Mouse (Mus musculus) heart, postnatal 4 days (tissue): Measurements from ENCODE around the gene Proser1. TPM values are rescaled to one million over a fixed set of nuclear protein-coding genes. Genes with fewer than 3 reads are reported as not detected.

Experiments
- DNase-seq: peaks from one replicate; pipeline ENCODE4 v3.0.0; 2021
- total RNA-seq, 2 experiments: library from RNA; stranded (reverse); gene quantifications; 2 replicates each; pipeline ENCODE4 v1.2.3; 2021

The Proser1 gene
- 10 to 100 TPM; 15.5 to 16.7 TPM for total RNA-seq

DNA sequence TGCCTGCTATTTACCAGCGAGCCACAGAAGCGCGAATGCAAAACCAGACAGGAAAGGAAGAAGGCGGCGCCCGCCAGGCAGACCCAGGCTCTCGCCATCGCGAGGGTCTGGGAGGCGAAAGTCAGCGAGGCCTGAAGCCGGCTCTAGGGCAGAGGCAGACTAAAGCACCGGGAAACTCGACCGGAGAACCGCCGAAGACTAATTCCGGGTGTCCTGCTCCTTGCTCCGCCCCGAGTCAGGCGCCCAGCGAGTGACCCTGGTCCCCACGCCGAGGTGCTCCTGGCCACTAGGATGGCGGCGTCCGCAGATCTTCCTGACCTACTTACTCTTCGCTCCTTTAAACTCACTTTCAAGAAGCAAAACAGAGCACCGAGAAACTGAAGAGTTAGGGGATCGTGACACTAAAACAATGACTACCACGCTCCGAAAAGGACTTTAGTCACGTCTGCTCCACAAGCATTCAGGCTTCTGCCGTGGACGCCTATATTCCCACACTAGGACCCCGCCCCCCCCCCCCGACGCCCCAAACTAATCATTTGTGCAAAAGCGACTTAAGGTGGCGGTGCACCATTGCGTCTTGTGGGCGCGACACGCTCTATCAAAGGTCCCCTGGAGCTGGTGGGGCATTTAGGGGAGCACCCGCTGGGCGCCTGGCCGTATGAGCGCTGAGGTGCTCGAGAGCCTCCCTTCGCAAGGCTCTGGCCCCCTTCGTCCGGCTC is at the start of gene Proser1, which contains the start of gene Nhlrc3:
TSS of gene Proser1 (plus strand) at position 621 of the 719 bp plus-strand sequence.
TSS of gene Nhlrc3 (minus strand) at position 287 of the 719 bp plus-strand sequence.
- peak; percentile 95 for DNase-seq

DNA sequence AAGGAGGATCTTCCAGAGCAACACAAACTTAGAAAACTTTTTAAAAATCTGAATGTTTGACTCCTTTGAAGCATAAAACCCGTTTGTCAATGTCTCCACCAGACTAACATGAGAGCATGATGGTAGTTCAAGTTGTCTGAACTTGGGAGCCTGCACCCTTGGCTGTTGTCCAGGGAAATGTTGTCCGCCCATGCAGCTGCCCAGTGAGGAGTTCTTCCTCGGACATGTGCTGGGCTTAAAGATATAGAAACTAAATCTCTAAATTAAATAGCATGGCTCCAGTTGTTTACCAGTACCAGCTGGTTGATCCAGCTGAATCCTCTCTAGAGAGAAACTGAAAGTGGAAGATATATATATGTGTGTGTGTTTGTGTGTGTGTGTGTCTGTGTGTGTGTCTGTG is 49.5 kb upstream of the Proser1 start:
- DNase-seq = peak; percentile 11

DNA sequence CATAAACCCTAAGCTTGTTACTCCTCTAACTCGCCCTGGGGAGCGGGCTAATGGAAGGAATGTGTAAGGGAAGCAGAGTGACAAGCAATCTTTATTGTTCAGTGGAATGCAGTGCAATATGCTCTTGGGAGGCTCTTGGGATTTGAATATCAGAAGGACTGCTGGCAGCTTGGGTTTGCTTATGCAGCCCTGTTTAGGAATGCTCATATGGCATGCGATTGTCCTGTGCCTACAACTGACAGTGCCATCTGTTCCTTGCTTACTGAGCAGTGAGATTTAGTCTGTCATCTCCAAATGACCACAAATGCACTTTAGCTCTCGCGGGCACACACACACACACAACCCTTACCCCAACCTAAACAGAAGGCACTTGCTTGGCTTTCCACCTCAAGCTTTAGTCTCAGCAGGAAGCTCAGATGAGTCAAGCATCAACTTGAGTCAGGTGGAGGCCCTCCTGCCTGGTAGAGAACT is 47.4 kb upstream of the Proser1 start:
- DNase-seq = no peak

DNA sequence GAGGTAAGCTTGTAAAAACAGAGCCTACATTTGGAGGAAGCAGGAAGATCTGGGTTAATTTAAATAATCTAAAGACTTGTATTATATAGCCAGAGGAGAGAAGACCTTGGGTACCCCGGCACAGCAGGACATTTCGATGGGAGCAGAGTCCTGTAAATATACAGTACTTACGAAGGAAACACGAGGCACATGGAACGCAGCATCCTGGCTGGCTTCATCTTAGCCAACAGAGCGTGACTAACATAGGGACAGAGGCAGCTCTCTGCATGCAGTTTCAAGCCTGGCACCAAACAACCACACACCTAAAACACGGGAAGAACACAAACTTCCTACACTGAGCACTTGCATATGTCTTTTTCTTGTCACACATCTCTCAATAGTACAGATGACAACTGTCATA is 45.8 kb upstream of the Proser1 start:
- no peak for DNase-seq

DNA sequence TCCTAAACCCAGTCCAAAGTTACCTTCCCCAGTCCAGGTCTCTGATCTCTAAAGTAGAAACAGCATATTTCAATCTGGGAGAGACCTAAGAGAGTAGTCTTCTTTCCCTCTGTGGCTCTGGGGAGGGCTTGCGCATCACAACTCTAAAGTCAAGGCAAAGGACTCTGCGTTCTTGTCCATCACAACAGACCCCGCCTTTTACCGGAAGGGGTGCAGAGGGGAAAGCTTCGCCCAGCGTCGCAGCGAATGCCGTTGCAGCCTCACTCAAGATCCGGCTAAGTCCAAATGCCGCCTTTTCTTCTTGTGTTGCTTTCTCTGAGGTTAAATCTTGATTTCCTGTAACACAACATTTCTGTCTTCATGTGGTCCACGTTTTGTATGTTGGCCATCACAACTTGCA is 41.8 kb upstream of the Proser1 start:
- DNase-seq = no peak

DNA sequence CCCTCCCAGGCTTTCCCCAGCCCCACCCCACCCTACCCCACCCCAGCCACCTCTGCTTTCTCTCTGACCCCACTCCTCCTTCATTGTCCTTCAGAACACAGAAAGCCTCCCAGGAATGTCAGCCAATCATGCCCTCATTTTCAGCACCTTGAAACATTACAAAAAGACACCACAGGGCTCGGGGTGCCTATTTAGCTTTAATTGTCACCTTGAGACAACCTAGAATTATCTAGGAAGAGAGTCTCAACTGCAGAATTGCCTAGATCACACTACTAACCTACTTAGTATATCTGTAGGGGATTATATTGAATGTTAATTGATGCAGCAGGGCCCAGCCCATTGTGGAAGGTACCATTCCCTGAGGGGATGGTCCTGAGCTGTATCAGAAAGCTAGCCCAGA is 40.8 kb upstream of the Proser1 start:
- no peak for DNase-seq

DNA sequence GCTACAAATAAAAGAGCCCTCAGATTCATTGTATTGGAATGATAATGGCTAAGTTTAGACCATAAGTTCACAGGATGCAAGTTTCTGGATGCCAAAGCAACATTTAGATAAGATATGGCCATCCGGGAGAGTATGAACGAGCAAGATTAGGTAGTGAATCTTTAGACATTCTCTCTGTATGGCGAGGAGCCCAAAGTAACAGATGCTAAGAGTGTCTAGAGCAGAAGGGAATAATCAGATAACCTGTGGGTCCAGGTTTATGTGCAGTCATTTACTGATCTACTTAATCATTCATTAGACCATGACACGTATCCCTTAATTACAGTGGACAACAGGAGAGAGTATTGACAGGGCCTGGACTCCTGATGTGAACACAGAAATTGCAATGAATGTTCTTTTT is 39.9 kb upstream of the Proser1 start:
- DNase-seq = no peak

DNA sequence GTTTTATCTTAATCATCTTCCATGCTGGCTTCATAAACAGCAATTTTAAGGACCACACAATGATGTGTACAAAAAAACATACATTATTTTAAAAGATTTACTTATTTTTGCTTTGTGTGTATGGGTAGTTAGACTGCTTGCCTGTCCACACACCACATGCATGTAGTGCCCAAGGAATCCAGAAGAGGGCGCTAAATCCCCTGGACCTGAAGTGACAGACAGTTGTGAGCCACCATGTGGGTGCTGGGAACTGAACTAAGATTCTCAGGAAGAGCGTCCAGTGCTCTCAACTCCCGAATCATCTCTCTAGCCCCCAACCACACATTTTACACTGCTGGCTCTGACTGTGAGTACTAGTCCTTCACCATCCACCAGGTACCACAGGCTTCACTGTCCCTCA is 28.9 kb upstream of the Proser1 start:
- no peak for DNase-seq

DNA sequence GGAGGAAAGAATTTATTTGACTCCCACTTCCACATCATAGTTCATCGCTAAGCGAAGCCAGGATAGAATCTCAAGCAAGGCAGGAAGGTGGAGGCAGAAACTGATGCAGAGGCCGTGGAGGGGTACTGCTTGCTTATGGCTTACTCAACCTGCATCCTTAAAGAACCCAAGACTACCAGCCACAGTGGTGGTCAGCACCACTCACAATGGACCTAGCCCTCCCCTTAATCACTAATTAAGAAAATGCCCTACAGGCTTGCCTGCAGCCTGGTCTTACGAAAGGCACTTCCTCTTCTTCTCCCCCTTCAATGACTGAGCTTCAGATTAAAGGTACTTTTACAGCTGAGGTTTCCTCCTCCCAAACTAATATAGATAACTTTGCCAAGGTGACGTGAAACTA is 26.9 kb upstream of the Proser1 start:
- no peak for DNase-seq

DNA sequence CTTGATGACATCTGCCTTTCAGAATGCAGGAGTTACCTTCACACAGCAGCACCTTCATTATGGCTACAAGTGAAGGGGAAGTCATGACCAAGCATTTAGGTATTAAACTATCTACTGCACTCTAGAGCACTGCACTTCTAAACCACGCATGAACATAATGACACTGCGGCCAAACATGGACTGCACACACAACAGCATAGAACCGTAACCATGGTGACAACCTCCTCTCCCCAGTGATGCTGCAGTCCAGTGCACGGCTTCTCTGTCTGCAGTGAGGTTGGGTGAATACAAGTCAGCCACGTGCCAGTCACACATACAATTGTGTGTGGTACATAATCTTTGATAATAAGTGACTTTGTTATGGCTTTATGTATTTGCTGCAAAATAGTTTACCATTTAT is 17.9 kb upstream of the Proser1 start:
- DNase-seq = peak; percentile 1

DNA sequence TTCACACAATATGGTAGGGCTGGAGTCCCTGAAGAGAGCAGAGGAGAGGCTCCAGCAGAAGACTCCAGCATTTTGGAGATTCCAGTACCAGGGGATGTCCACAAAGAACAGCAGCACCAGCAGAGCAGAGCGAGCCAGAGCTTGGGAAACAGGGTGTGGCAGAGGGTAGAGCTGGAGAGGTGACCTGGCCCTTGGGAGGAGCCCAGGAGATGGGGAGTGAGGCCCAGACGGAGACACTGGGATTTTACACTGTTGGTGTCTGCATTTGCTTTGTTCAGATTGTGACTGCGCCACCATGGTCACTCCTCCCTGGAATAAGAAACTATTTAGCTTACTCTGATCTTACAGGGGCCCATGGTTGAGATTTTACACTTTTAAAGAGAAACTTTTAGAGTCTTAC is 16.7 kb upstream of the Proser1 start:
- DNase-seq = peak; percentile 3

DNA sequence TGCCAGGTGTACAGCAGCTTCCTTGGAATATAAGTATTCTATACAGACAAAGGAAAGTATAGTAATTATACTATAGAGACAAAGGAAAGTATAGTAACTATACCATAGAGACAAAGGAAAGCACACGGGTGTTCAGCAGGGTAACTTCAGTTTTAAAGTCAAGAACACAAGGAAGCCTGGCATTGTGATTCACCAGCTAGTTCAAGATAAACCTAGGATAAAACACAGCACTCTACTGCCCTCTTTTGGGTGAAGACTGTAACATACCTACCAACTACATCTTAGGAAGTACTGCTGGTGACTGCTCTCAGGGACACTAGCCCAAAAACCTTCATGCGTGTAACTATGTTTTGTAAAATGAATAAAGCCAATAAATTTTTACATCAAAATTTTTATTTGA is 15.3 kb upstream of the Proser1 start:
- DNase-seq = peak; percentile 51

DNA sequence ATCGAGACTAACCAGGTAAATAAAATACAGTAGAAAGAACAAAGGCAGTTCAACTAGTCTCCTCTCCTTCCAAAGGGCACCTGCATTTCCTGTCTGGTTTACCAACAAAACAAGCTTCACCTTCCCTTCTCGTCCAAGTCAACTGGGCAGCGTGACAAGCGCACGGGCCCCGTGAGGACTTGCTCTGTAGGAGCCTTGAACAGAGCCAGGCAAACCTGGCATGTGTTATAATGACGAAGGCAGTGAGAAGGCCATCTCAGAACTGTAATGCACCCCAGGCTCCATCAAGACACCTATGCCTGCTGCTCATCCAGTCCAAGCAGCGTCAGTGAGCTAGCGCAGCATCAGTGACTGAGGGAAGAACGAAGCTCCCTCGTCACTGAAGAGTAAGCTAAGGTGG is 12.8 kb upstream of the Proser1 start:
- peak; percentile 4 for DNase-seq

DNA sequence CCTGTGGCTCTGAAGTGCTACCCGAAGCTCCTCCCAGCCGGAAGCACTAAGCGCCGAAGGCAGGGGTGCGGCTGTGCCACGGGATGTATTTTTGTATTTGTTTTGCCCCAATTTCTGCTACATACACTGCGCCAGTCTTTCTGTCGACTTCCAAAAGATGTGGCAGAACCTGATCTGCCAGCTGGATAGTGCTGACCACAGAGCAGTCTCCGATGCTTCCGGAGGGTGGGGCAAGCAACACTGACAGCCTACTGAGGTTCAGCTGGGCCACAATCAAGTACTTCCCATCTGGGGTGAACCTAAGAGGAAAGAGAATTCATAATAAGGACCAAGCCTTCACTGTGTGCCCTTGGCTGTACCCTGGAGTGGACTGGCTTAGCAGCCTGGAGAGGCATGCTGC is 11.1 kb upstream of the Proser1 start:
- DNase-seq = no peak

DNA sequence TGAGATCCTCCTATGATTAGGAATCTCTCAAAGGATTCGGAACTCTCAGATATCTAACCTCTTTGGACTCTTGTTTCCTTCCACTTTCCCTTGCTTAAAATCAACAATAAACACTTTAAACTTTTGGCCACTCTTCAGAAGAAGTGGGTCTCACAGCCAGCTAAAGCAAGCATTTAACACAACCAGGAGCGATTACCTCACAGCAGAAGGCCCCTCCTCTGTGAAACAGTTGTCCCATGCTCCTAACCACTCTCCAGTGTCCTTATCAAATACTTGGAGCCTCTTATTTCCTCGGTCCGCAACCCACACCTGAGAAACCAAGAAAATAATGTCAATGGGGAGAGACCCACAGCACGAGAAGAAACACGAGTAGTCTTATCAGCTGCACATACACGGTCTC is 10.1 kb upstream of the Proser1 start:
- DNase-seq = no peak

DNA sequence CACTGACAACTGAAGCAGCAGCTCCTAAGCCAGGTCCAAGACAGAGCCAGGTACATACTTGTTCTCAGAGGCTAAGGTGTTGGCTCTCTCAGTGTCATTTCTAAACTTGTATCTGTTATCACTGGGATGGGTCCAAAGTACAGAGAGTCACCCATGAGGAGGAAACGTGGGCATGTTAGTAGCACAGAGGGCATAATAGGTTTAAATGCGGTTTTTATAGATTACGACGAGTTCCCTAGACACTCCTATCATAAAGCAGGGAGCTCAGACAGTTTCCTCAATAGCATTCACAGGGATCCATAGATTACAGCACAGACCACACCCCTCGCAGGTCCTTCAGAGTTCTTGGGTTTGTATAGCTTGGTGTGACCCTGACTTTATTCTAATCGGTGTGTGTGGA is 9.5 kb upstream of the Proser1 start:
- DNase-seq = no peak

DNA sequence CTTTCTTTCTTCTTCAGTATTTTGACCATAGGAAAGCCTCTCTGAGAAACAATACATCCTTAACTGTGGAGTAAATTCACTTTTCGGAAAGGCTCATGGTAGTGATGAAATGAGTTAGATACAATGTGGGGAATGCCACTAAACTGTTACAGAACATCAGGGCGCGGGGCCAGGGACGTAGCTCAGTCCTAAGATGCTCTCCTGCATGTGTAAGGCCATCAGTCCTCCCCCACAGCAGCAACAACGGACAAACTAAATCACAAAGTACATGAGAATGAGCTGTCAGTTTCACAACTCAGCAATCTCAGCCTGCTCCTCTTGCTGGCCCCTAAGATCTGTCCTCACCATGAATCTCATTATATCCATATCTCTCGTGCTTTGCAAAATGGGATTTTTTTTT is 8.9 kb upstream of the Proser1 start:
- DNase-seq = no peak

DNA sequence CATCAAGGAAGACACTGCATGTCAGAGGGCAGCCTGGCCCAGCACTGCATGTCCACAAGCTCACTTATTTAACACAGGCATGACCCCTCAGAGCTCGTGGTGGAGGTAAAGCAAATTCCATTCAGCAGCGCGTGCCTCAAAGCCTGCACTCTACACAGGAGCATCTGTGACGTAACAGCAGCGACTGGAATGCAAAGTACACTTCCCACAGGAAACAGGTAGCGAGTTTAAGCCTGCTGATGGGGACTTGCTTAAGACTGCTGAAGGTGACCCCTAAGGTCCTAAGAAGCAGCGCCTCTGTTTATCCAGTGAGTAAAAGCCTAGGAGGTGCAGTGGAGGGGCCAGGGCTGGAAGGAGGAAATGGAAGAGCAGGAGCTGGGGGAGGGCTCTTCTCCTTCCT is 8.5 kb upstream of the Proser1 start:
- no peak for DNase-seq

DNA sequence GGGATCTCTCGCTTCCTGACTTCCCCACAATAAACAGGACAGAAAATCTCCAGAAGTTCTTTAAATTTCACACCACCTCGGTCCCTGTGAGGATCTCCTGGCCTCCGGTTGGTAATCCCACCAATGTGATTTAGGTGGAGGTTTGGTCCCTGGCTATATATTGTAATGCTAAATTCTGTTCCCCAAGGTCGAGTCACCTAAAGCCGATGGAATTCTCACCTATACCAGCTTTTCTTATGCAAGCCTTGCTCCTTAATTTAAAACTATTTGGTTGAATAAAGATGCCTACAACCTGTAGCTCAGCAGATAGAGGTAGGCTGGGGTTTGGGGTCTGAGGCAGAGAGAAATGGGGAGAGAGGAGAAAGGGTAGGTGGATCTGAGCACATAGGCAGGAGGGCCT is 5.7 kb upstream of the Proser1 start:
- DNase-seq = no peak

DNA sequence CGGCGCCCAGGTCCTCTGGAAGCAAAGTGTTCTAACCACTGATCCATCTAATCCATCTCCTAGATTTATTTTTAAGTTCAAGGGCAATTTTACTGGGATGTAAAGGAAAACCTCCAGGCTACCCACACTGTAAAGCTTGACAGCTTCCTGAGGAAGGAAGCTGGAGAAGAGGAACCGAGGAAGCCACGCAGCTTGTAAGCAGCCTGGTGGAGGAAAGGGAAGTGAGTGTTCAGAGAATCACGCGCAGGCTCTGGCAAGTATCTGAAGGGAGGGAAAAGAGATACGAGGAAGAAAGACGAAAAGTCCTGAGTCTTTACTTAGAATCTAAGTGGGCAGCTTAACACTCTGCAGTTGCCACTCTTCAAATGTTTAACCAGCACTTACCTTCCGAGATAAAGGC is 3.4 kb upstream of the Proser1 start:
- no peak for DNase-seq

DNA sequence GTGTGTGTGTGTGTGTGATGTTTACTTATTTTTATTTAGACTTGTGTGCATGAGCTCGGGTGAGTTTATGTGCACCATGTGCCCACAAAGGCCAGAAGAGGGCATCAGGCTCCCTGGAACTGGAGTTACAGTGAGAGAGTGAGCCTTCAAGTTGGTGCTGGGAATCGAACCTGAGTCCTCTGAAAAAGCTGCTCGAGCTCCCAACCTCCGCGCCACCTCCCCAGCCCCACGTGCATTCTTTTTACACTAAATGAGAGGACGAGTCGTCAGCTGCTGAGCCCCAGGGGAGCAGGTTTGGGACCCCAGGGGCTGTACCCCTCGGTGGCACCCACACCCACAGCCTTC is 793 bp upstream of the Proser1 start:
- DNase-seq = no peak

DNA sequence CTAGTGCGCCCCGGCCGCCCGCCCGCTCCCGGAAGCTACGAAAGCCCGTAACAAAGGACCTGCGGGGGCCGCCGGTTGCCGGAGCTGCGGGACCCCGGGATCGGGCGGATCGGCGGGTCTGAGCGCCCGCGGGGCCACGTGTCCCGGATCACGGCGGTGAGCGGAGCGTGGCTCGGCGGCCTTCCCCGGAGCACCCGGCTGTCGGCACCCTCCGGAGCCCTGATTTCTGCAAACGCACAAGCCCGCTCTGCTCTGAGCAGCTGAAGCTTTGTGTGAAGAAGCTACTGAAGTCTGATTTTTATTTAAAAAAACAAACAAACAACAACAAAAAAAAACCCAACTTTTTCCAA is 274 bp downstream of the Proser1 start:
- DNase-seq = no peak

DNA sequence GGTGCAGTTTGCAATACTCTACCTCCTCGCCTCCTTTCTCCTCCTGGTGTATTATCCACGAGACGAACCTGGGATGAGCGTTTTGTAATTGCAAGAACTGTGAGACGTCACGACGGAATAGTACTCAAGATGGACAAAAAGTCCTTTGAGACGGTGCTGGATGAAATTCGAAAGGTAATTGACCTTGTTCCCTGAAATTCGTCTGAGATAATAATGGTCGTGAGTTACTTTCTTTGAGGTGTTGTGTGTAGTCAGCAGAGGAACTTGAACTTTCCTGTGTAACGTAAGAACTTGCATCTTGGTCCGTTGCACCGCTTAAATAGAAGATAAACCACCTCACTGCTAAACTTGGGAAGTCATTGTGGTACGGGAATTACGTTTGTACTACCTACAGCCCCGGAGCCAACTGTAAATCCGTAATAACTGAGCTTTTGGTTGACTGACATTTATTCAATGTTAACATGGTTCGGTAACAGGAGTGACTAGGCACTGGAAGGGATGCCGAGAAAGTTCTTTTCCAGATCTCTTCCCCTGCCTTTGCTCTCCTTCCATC is 756 bp downstream of the Proser1 start:
- no peak for DNase-seq

DNA sequence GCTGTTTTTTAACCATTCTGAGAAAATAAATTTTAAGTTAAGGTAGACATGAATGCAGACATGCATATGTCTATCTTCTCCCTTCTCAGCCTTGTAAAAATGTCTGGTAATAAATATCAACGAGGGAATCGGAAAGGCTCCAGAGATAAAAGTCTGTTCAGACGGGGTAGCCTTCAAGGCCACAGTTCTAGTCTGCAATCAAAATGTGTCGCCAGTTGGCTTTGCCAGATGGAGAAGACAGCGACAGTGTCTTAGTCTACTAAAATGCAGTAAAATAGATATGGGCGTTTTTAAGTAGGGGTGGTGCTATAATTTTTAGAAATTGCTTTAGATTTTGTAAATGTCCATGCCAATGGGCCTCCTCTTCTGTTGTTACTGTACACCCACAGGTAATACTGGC is 1.9 kb downstream of the Proser1 start:
- no peak for DNase-seq

DNA sequence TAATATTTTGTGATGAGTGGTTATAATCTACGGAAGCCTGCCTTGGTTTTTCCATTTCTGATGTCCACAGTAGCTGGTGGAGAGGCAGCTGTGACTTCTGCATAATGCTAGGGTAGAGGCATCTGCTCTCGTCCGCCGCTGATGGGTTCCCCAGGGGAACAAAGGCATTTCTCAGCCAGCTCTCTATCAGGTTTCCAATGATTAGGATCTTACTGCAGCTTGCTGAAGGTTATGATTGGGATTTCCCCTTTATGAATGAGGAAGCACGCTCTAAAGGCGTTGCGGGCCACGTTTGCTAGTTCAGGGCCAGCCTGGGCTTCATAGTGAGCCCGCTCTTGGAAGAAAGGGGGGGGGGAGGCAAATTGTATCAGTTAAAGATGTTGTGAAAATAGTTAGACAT is 3.0 kb downstream of the Proser1 start:
- no peak for DNase-seq
